Mouse (Mus musculus): ENCODE data around the gene Mtss1l. TPM values are rescaled to one million over a fixed set of nuclear protein-coding genes. Genes with fewer than 3 reads are reported as not detected.

The Mtss1l gene
- polyA plus RNA-seq, 1 experiment from 2014 or later: 11.1 TPM

DNA sequence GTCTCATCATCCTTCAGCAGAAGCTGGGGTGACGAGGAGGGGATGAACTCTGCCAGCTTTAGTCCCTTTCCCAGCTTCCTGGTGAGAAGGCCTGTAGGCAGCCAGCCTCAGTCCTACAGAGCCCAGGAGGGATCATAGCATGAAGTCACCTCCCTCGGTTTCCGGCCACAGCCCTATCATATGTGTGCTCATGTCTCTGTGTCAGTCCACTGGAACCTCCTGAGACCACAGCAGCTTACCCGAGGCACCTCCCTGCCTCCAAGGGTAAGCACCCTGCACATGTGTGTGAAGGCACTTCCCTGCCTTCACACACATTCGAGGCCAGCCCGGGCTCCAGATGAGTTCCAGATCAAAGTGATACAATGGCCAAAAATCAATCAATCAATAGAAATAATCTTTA, 69.0 kb downstream of the Mtss1l start:
- Histone ChIP-seq H3K27ac (no peak overlapping the region), H3K9me3 (replicated peaks) (no peaks in the 10 kb centered on the region; the same call in 1 of the 2 replicates), H3K9ac (no peak overlapping the region), H3K36me3 (ENCODE audit: poor library complexity, severe bottlenecking) (no peaks in the 10 kb centered on the region), H3K27me3 (no peaks in the 10 kb centered on the region), H3K4me2 (no peak overlapping the region), H3K4me3 (no peak overlapping the region), H3K4me1 (no peaks in the 10 kb centered on the region)
- no peak for ATAC-seq
- WGBS: 84% methylated on average over 6 of the region's 6 CpGs

Other genes starting within 250 kb of the Mtss1l start
- gene Vac14, start 102.9 kb upstream of the Mtss1l start, polyA plus RNA-seq (2015; fragmentation: Nextera tagmentation; extraction: Ambion mirVana): 20.3 and 24.4 TPM in 2 replicates
- 1.2 and 1.3 TPM in 2 replicates for gene Il34, start 84.4 kb downstream of the Mtss1l start, polyA plus RNA-seq (2015; fragmentation: Nextera tagmentation; extraction: Ambion mirVana)
- 61.4 and 62.1 TPM in 2 replicates for gene Cog4, start 125.1 kb downstream of the Mtss1l start, polyA plus RNA-seq (2015; fragmentation: Nextera tagmentation; extraction: Ambion mirVana)
- 136 and 153 TPM in 2 replicates for gene Sf3b3, start 125.3 kb downstream of the Mtss1l start, polyA plus RNA-seq (2015; fragmentation: Nextera tagmentation; extraction: Ambion mirVana)
- 8.8 and 10.3 TPM in 2 replicates for gene Fuk, start 181.0 kb downstream of the Mtss1l start, polyA plus RNA-seq (2015; fragmentation: Nextera tagmentation; extraction: Ambion mirVana)
- gene St3gal2, start 198.4 kb downstream of the Mtss1l start, polyA plus RNA-seq (2015; fragmentation: Nextera tagmentation; extraction: Ambion mirVana): 17.1 and 18.1 TPM in 2 replicates

Data from forebrain, embryonic 13.5 days (tissue).